Mouse (Mus musculus) midbrain, embryonic 11.5 days (tissue): ENCODE results near the gene Hykk. TPM values are rescaled to one million over a fixed set of nuclear protein-coding genes. Genes with fewer than 3 reads are reported as not detected.

Experiments used
- ATAC-seq: fragments of 200-750 bp; cut with Nextera tagmentation; 2 replicates; pipeline ENCODE4 v1.8.0; 2017; ENCODE audit warnings: moderate TSS enrichment, moderate library complexity; ENCODE audit not compliant: low FRiP score
- DNase-seq: peaks from one replicate; pipeline ENCODE4 v3.0.0; 2015; ENCODE audit warnings: low spot score; ENCODE audit errors: missing footprints
- H3K27ac ChIP-seq: fragments of 300-500 bp; sonication (generic); 2 replicates; pipeline ENCODE4 v1.5.1; 2014; ENCODE audit warnings: low read depth, low read length
- H3K27me3 ChIP-seq: fragments of 300-500 bp; sonication (generic); 2 replicates; pipeline ENCODE4 v1.6.1; 2014; ENCODE audit warnings: mild to moderate bottlenecking, low read length, moderate library complexity, mixed read lengths; ENCODE audit not compliant: control insufficient read depth, insufficient read depth
- H3K36me3 ChIP-seq: fragments of 300-500 bp; sonication (generic); 2 replicates; pipeline ENCODE4 v1.6.1; 2014; ENCODE audit warnings: mild to moderate bottlenecking, low read length, moderate library complexity, mixed read lengths; ENCODE audit not compliant: control insufficient read depth, insufficient read depth
- H3K4me1 ChIP-seq: fragments of 300-500 bp; sonication (generic); 2 replicates; pipeline ENCODE4 v1.6.1; 2014; ENCODE audit warnings: low read length; ENCODE audit not compliant: control insufficient read depth, insufficient read depth
- H3K4me2 ChIP-seq: fragments of 300-500 bp; sonication (generic); 2 replicates; pipeline ENCODE4 v1.6.1; 2014; ENCODE audit warnings: mild to moderate bottlenecking, moderate library complexity
- H3K4me3 ChIP-seq: fragments of 300-500 bp; sonication (generic); 2 replicates; pipeline ENCODE4 v1.5.1; 2014; ENCODE audit warnings: low read depth, low read length
- H3K9ac ChIP-seq: fragments of 300-500 bp; sonication (generic); 2 replicates; pipeline ENCODE4 v1.6.1; 2014; ENCODE audit warnings: low read length
- H3K9me3 ChIP-seq: fragments of 300-500 bp; sonication (generic); 2 replicates; pipeline ENCODE4 v1.6.1; 2016; ENCODE audit warnings: low read length; ENCODE audit not compliant: control insufficient read depth
- WGBS: fragments of 180-500 bp; shearing (Covaris S2); extraction: QIAGEN DNeasy Blood & Tissue Kit; methylation state at CpG from one replicate; pipeline ENCODE4 v1.1.7; 2014; 5-methylcytosine and 5-hydroxymethylcytosine counted together
- polyA plus RNA-seq: library from polyadenylated mRNA; unstranded; fragments of >200 nt; fragmentation: Nextera tagmentation; extraction: Ambion mirVana; gene quantifications from 2 replicates; pipeline ENCODE4 v1.2.1, GENCODE M21; 2014

Gene Hykk
- polyA plus RNA-seq, 1 experiment from 2014 or later = 4.2 TPM

GRCm38 (mm10) chr9:54950575-54951321 lies 33.7 kb downstream of the Hykk start, which contains the start of the genes Psma4 and AY074887:
Psma4 (plus strand) TSS chr9:54950790.
AY074887 (minus strand) TSS chr9:54950998.
- DNase-seq (peak; percentile 100), ATAC-seq (peak; percentile 100)
- Histone ChIP-seq H3K9me3 (no peaks in the 10 kb centered on the region), H3K27ac (peak within 1 kb of the TSS; percentile 82), H3K4me2 (peak within 1 kb of the TSS; percentile 76), H3K4me1 (peaks cover 9% of the 10 kb centered on the region), H3K36me3 (peaks cover 7% of the 10 kb centered on the region; the same call in 1 of the 2 replicates), H3K4me3 (peak within 1 kb of the TSS; percentile 85), H3K27me3 (no peaks in the 10 kb centered on the region), H3K9ac (peak within 1 kb of the TSS; percentile 87)
- under 1% methylated on average over 57 of the region's 65 CpGs for WGBS

GRCm38 (mm10) chr9:54961059-54961458 lies 44.0 kb downstream of the Hykk start:
- H3K36me3 ChIP-seq = peaks cover 18% of the 10 kb centered on the region
- no peaks in the 10 kb centered on the region for H3K9me3 ChIP-seq
- H3K27me3 ChIP-seq = no peaks in the 10 kb centered on the region
- H3K4me3 ChIP-seq = no peak overlapping the region
- H3K9ac ChIP-seq = no peak overlapping the region
- 95% methylated on average over 4 of the region's 4 CpGs for whole genome bisulfite sequencing
- no peak overlapping the region for H3K27ac ChIP-seq
- H3K4me2 ChIP-seq = no peak overlapping the region
- ATAC-seq = no peak
- no peak for DNase-seq
- no peaks in the 10 kb centered on the region for H3K4me1 ChIP-seq

- no peak for DNase-seq
- no peaks in the 10 kb centered on the region for H3K4me1 ChIP-seq
- no peak overlapping the region for H3K9ac ChIP-seq
- no peaks in the 10 kb centered on the region for H3K27me3 ChIP-seq
- no peak overlapping the region for H3K4me2 ChIP-seq
- no peak overlapping the region for H3K27ac ChIP-seq
- ATAC-seq = no peak
- no peaks in the 10 kb centered on the region for H3K9me3 ChIP-seq
- peaks cover 8% of the 10 kb centered on the region; the same call in 1 of the 2 replicates for H3K36me3 ChIP-seq
- no peak overlapping the region for H3K4me3 ChIP-seq
These were observed 46.6 kb downstream of the Hykk start for GRCm38 (mm10) chr9:54963669-54964068.

GRCm38 (mm10) chr9:54969972-54970637 lies 53.0 kb downstream of the Hykk start:
- no peaks in the 10 kb centered on the region for H3K9me3 ChIP-seq
- DNase-seq (no peak), ATAC-seq (no peak)
- peaks cover 4% of the 10 kb centered on the region; the same call in 1 of the 2 replicates for H3K4me1 ChIP-seq
- no peak overlapping the region for H3K27ac ChIP-seq
- no peak overlapping the region for H3K4me2 ChIP-seq
- H3K36me3 ChIP-seq = no peaks in the 10 kb centered on the region
- H3K27me3 ChIP-seq = no peaks in the 10 kb centered on the region
- WGBS = 74% methylated on average over 8 of the region's 8 CpGs
- H3K4me3 ChIP-seq = no peak overlapping the region
- H3K9ac ChIP-seq = no peak overlapping the region

- ATAC-seq (peak; percentile 60), DNase-seq (peak; percentile 85)
- WGBS = 56% methylated on average over 8 of the region's 8 CpGs
These were observed 63.6 kb downstream of the Hykk start, which contains the start of gene Chrna5 for GRCm38 (mm10) chr9:54980674-54981073. Chrna5 (plus strand) TSS chr9:54980880.

GRCm38 (mm10) chr9:54981291-54982191 lies 64.5 kb downstream of the Hykk start:
- Histone ChIP-seq H3K4me3 (peak overlapping the region; percentile 59), H3K36me3 (no peaks in the 10 kb centered on the region), H3K27me3 (peaks cover 13% of the 10 kb centered on the region), H3K4me1 (peaks cover 10% of the 10 kb centered on the region; the same call in 1 of the 2 replicates), H3K4me2 (peak overlapping the region; percentile 89), H3K9me3 (no peaks in the 10 kb centered on the region), H3K9ac (peak overlapping the region; percentile 58), H3K27ac (peak overlapping the region; percentile 20; the same call in 1 of the 2 replicates)
- ATAC-seq = peak; percentile 92
- peak; percentile 99 for DNase-seq
- WGBS = under 1% methylated on average over 79 of the region's 85 CpGs

More at GRCm38 (mm10) chr9:54980674-54981073, 63.6 kb downstream of the Hykk start, which contains the start of gene Chrna5:
- Histone ChIP-seq H3K9me3 (no peaks in the 10 kb centered on the region), H3K9ac (peak within 1 kb of the TSS; percentile 58), H3K27me3 (peaks cover 13% of the 10 kb centered on the region), H3K4me1 (peaks cover 10% of the 10 kb centered on the region; the same call in 1 of the 2 replicates), H3K36me3 (no peaks in the 10 kb centered on the region), H3K4me3 (peak within 1 kb of the TSS; percentile 59), H3K4me2 (peak within 1 kb of the TSS; percentile 89), H3K27ac (peak within 1 kb of the TSS; percentile 20; the same call in 1 of the 2 replicates)

- Histone ChIP-seq H3K36me3 (no peaks in the 10 kb centered on the region), H3K9ac (no peak overlapping the region), H3K4me3 (peak overlapping the region; percentile 59; the same call in 1 of the 2 replicates), H3K4me2 (peak overlapping the region; percentile 89), H3K27ac (no peak overlapping the region), H3K27me3 (peaks cover 13% of the 10 kb centered on the region), H3K4me1 (peaks cover 10% of the 10 kb centered on the region; the same call in 1 of the 2 replicates), H3K9me3 (no peaks in the 10 kb centered on the region)
- 7% methylated on average over 7 of the region's 7 CpGs for WGBS
- peak; percentile 91 for DNase-seq
- ATAC-seq = no peak
These were observed 65.3 kb downstream of the Hykk start for GRCm38 (mm10) chr9:54982401-54982800.

GRCm38 (mm10) chr9:54990362-54990761 lies 73.3 kb downstream of the Hykk start:
- Histone ChIP-seq H3K36me3 (no peaks in the 10 kb centered on the region), H3K27ac (no peak overlapping the region), H3K4me1 (no peaks in the 10 kb centered on the region), H3K9me3 (no peaks in the 10 kb centered on the region), H3K4me3 (no peak overlapping the region), H3K4me2 (no peak overlapping the region), H3K9ac (no peak overlapping the region), H3K27me3 (no peaks in the 10 kb centered on the region)
- ATAC-seq = no peak
- no peak for DNase-seq
- WGBS = 85% methylated on average over 3 of the region's 3 CpGs
